Mouse (Mus musculus): ENCODE measurements around the gene Cyp4f39. TPM values are rescaled to one million over a fixed set of nuclear protein-coding genes. Genes with fewer than 3 reads are reported as not detected.

Gene Cyp4f39
- polyA plus RNA-seq, 1 experiment, result 0.07 TPM

GRCm38 (mm10) chr17:32416771-32417170, 35.8 kb upstream of the Cyp4f39 start:
- H3K4me2 ChIP-seq (ENCODE audit: low read depth), result no peak overlapping the region
- H3ac ChIP-seq (ENCODE audit: control insufficient read depth, insufficient read length), result no peak overlapping the region
- peaks cover 47% of the 10 kb centered on the region for H3K27me3 ChIP-seq (ENCODE audit: control insufficient read depth, insufficient read depth, insufficient read length)
- TF ChIP-seq MYOD1 (IDR thresholded peaks at IDR 0.05; ENCODE audit: control insufficient read depth in 1 of 3, insufficient read length in 2 of 3, low read depth in 2 of 3), result no peak
- no peak for TF ChIP-seq TCF12 (IDR thresholded peaks at IDR 0.05; ENCODE audit: insufficient read depth, poor library complexity, severe bottlenecking)
- TF ChIP-seq POLR2AphosphoS2 (IDR thresholded peaks at IDR 0.05; ENCODE audit: insufficient read length, low read depth), result no peak
- no peak for TF ChIP-seq E2F4 (IDR thresholded peaks at IDR 0.05; ENCODE audit: insufficient read depth)
- TF ChIP-seq MYOG (IDR thresholded peaks at IDR 0.05; ENCODE audit: control insufficient read depth in 1 of 3, insufficient read depth in 1 of 3, insufficient read length in 2 of 3, low read depth in 2 of 3), result no peak
- no peak for TF ChIP-seq REST (IDR thresholded peaks at IDR 0.05; ENCODE audit: insufficient read depth, insufficient read length)
- TF ChIP-seq CEBPB (IDR thresholded peaks at IDR 0.05; ENCODE audit: insufficient read depth, poor library complexity, severe bottlenecking), result no peak
- no peak for TF ChIP-seq SRF (IDR thresholded peaks at IDR 0.05; ENCODE audit: control insufficient read depth, insufficient read length, low read depth)
- TF ChIP-seq POLR2A (IDR thresholded peaks at IDR 0.05; ENCODE audit: insufficient read length, low read depth), result no peak
- no peak for TF ChIP-seq USF1 (IDR thresholded peaks at IDR 0.05; ENCODE audit: low read depth)
- no peak for TF ChIP-seq TCF3 (IDR thresholded peaks at IDR 0.05; ENCODE audit: insufficient read length, low read depth)
- TF ChIP-seq MAX (IDR thresholded peaks at IDR 0.05; ENCODE audit: low read depth), result no peak
- no peak overlapping the region for H3K4me3 ChIP-seq
- no peaks in the 10 kb centered on the region for H3K79me2 ChIP-seq (ENCODE audit: control insufficient read depth, insufficient read depth)
- no peaks in the 10 kb centered on the region for H3K36me3 ChIP-seq (ENCODE audit: control insufficient read depth, insufficient read depth)

GRCm38 (mm10) chr17:32419989-32420388, 32.5 kb upstream of the Cyp4f39 start:
- H3K4me2 ChIP-seq (ENCODE audit: low read depth), result no peak overlapping the region
- H3K4me3 ChIP-seq, result no peak overlapping the region
- no peaks in the 10 kb centered on the region for H3K79me2 ChIP-seq (ENCODE audit: control insufficient read depth, insufficient read depth)
- H3ac ChIP-seq (ENCODE audit: control insufficient read depth, insufficient read length), result no peak overlapping the region
- no peaks in the 10 kb centered on the region for H3K36me3 ChIP-seq (ENCODE audit: control insufficient read depth, insufficient read depth)
- TF ChIP-seq MAX (IDR thresholded peaks at IDR 0.05; ENCODE audit: low read depth) (no peak), TCF3 (IDR thresholded peaks at IDR 0.05; ENCODE audit: insufficient read length, low read depth) (no peak), SRF (IDR thresholded peaks at IDR 0.05; ENCODE audit: control insufficient read depth, insufficient read length, low read depth) (no peak)
- peaks cover 45% of the 10 kb centered on the region for H3K27me3 ChIP-seq (ENCODE audit: control insufficient read depth, insufficient read depth, insufficient read length)

GRCm38 (mm10) chr17:32420781-32421180, 31.7 kb upstream of the Cyp4f39 start:
- Histone ChIP-seq H3K36me3 (ENCODE audit: control insufficient read depth, insufficient read depth) (no peaks in the 10 kb centered on the region), H3K79me2 (ENCODE audit: control insufficient read depth, insufficient read depth) (no peaks in the 10 kb centered on the region)
- TF ChIP-seq TCF12 (IDR thresholded peaks at IDR 0.05; ENCODE audit: insufficient read depth, poor library complexity, severe bottlenecking), result no peak

GRCm38 (mm10) chr17:32424034-32424433, 28.5 kb upstream of the Cyp4f39 start, which contains the start of gene Pglyrp2:
Pglyrp2 (minus strand) TSS chr17:32424167.
- H3ac ChIP-seq (ENCODE audit: control insufficient read depth, insufficient read length), result no peak within 1 kb of the TSS
- H3K27me3 ChIP-seq (ENCODE audit: control insufficient read depth, insufficient read depth, insufficient read length), result peaks cover 16% of the 10 kb centered on the region
- H3K36me3 ChIP-seq (ENCODE audit: control insufficient read depth, insufficient read depth), result no peaks in the 10 kb centered on the region
- no peak for TF ChIP-seq REST (IDR thresholded peaks at IDR 0.05; ENCODE audit: insufficient read depth, insufficient read length)
- no peak for TF ChIP-seq E2F4 (IDR thresholded peaks at IDR 0.05; ENCODE audit: insufficient read depth)
- no peak for TF ChIP-seq TCF12 (IDR thresholded peaks at IDR 0.05; ENCODE audit: insufficient read depth, poor library complexity, severe bottlenecking)
- no peak for TF ChIP-seq TCF3 (IDR thresholded peaks at IDR 0.05; ENCODE audit: insufficient read length, low read depth)
- no peak for TF ChIP-seq SRF (IDR thresholded peaks at IDR 0.05; ENCODE audit: control insufficient read depth, insufficient read length, low read depth)
- no peak for TF ChIP-seq POLR2A (IDR thresholded peaks at IDR 0.05; ENCODE audit: insufficient read length, low read depth)
- TF ChIP-seq CEBPB (IDR thresholded peaks at IDR 0.05; ENCODE audit: insufficient read depth, poor library complexity, severe bottlenecking), result no peak
- TF ChIP-seq MYOD1 (IDR thresholded peaks at IDR 0.05; ENCODE audit: control insufficient read depth in 1 of 3, insufficient read length in 2 of 3, low read depth in 2 of 3), result no peak
- no peak for TF ChIP-seq MAX (IDR thresholded peaks at IDR 0.05; ENCODE audit: low read depth)
- TF ChIP-seq MYOG (IDR thresholded peaks at IDR 0.05; ENCODE audit: control insufficient read depth in 1 of 3, insufficient read depth in 1 of 3, insufficient read length in 2 of 3, low read depth in 2 of 3), result no peak
- TF ChIP-seq POLR2AphosphoS2 (IDR thresholded peaks at IDR 0.05; ENCODE audit: insufficient read length, low read depth), result no peak
- no peak for TF ChIP-seq USF1 (IDR thresholded peaks at IDR 0.05; ENCODE audit: low read depth)
- no peak within 1 kb of the TSS for H3K4me2 ChIP-seq (ENCODE audit: low read depth)
- no peaks in the 10 kb centered on the region for H3K79me2 ChIP-seq (ENCODE audit: control insufficient read depth, insufficient read depth)
- H3K4me3 ChIP-seq, result no peak within 1 kb of the TSS

More at GRCm38 (mm10) chr17:32420781-32421180, 31.7 kb upstream of the Cyp4f39 start:
- Histone ChIP-seq H3K27me3 (ENCODE audit: control insufficient read depth, insufficient read depth, insufficient read length) (peaks cover 41% of the 10 kb centered on the region), H3K4me2 (ENCODE audit: low read depth) (no peak overlapping the region), H3K4me3 (no peak overlapping the region), H3ac (ENCODE audit: control insufficient read depth, insufficient read length) (no peak overlapping the region)

GRCm38 (mm10) chr17:32426610-32427009, 25.9 kb upstream of the Cyp4f39 start:
- no peak overlapping the region for H3K4me2 ChIP-seq (ENCODE audit: low read depth)
- H3K4me3 ChIP-seq, result no peak overlapping the region
- peaks cover 18% of the 10 kb centered on the region for H3K27me3 ChIP-seq (ENCODE audit: control insufficient read depth, insufficient read depth, insufficient read length)
- TF ChIP-seq E2F4 (IDR thresholded peaks at IDR 0.05; ENCODE audit: insufficient read depth) (no peak), MYOD1 (IDR thresholded peaks at IDR 0.05; ENCODE audit: control insufficient read depth in 1 of 3, insufficient read length in 2 of 3, low read depth in 2 of 3) (no peak), REST (IDR thresholded peaks at IDR 0.05; ENCODE audit: insufficient read depth, insufficient read length) (no peak), TCF3 (IDR thresholded peaks at IDR 0.05; ENCODE audit: insufficient read length, low read depth) (no peak), SRF (IDR thresholded peaks at IDR 0.05; ENCODE audit: control insufficient read depth, insufficient read length, low read depth) (no peak), POLR2A (IDR thresholded peaks at IDR 0.05; ENCODE audit: insufficient read length, low read depth) (no peak), USF1 (IDR thresholded peaks at IDR 0.05; ENCODE audit: low read depth) (no peak), CEBPB (IDR thresholded peaks at IDR 0.05; ENCODE audit: insufficient read depth, poor library complexity, severe bottlenecking) (no peak), MAX (IDR thresholded peaks at IDR 0.05; ENCODE audit: low read depth) (no peak), MYOG (IDR thresholded peaks at IDR 0.05; ENCODE audit: control insufficient read depth in 1 of 3, insufficient read depth in 1 of 3, insufficient read length in 2 of 3, low read depth in 2 of 3) (no peak), POLR2AphosphoS2 (IDR thresholded peaks at IDR 0.05; ENCODE audit: insufficient read length, low read depth) (no peak), TCF12 (IDR thresholded peaks at IDR 0.05; ENCODE audit: insufficient read depth, poor library complexity, severe bottlenecking) (no peak)
- no peak overlapping the region for H3ac ChIP-seq (ENCODE audit: control insufficient read depth, insufficient read length)
- no peaks in the 10 kb centered on the region for H3K79me2 ChIP-seq (ENCODE audit: control insufficient read depth, insufficient read depth)
- no peaks in the 10 kb centered on the region for H3K36me3 ChIP-seq (ENCODE audit: control insufficient read depth, insufficient read depth)
